Mouse (Mus musculus): ENCODE results near the gene Dync2li1.

GRCm38 (mm10) chr17:84653544-84653943, 27.2 kb downstream of the Dync2li1 start:
- TF ChIP-seq CTCF (IDR thresholded peaks at IDR 0.05 in 2 of 3, conservative IDR thresholded peaks at IDR 0.05 in 1 of 3; ENCODE audit: control insufficient read depth in 1 of 3, insufficient read depth in 1 of 3, low read depth in 2 of 3, low read length in 3 of 3, poor library complexity in 1 of 3, severe bottlenecking in 1 of 3) (no peak), JUND (IDR thresholded peaks at IDR 0.05; ENCODE audit: low read depth, low read length) (no peak), POLR2AphosphoS5 (IDR thresholded peaks at IDR 0.05; ENCODE audit: borderline replicate concordance, low read depth, low read length) (no peak), POLR2A (IDR thresholded peaks at IDR 0.05; ENCODE audit: control insufficient read depth in 1 of 2, insufficient read depth in 1 of 2, low read depth in 1 of 2, low read length in 2 of 2, poor library complexity in 1 of 2) (no peak), GATA1 (IDR thresholded peaks at IDR 0.05; ENCODE audit: low read depth, low read length) (no peak), E2F4 (IDR thresholded peaks at IDR 0.05; ENCODE audit: borderline replicate concordance, low read depth, low read length) (no peak), CHD1 (IDR thresholded peaks at IDR 0.05; ENCODE audit: low read depth, low read length) (no peak), MAFK (IDR thresholded peaks at IDR 0.05; ENCODE audit: borderline replicate concordance, low read depth, low read length) (no peak), MXI1 (IDR thresholded peaks at IDR 0.05; ENCODE audit: low read depth, low read length) (no peak), SMC3 (IDR thresholded peaks at IDR 0.05; ENCODE audit: low read depth, low read length) (no peak), ZNF384 (IDR thresholded peaks at IDR 0.05; ENCODE audit: low read depth, low read length) (no peak)

Data from MEL (cell line).